Mouse (Mus musculus) lung, postnatal 0 days (tissue): Measurements from ENCODE around the gene Slc9a9. TPM values are rescaled to one million over a fixed set of nuclear protein-coding genes. Genes with fewer than 3 reads are reported as not detected.

Source experiments
- ATAC-seq: fragments of 200-750 bp; cut with Nextera tagmentation; 2 replicates; pipeline ENCODE4 v1.8.0; 2017; ENCODE audit warnings: moderate library complexity
- DNase-seq: peaks from one replicate; pipeline ENCODE4 v3.0.0-alpha.2; 2016; ENCODE audit warnings: low spot score
- H3K27ac ChIP-seq: fragments of 300-500 bp; sonication (generic); 2 replicates; pipeline ENCODE4 v1.5.1; 2014; ENCODE audit warnings: antibody characterized with exemption, mild to moderate bottlenecking, low read length, mixed read lengths
- H3K27me3 ChIP-seq: fragments of 300-500 bp; sonication (generic); replicated peaks from 2 replicates; pipeline ENCODE4 v1.6.1; 2014; ENCODE audit warnings: low read length, mixed read lengths; ENCODE audit not compliant: insufficient read depth
- H3K36me3 ChIP-seq: fragments of 300-500 bp; sonication (generic); 2 replicates; pipeline ENCODE4 v1.6.1; 2014; ENCODE audit warnings: low read length, mixed read lengths; ENCODE audit not compliant: insufficient read depth
- H3K4me1 ChIP-seq: fragments of 300-500 bp; sonication (generic); 2 replicates; pipeline ENCODE4 v1.6.1; 2014; ENCODE audit warnings: antibody characterized with exemption, low read depth, low read length, mixed read lengths; ENCODE audit not compliant: insufficient read depth
- H3K4me2 ChIP-seq: fragments of 300-500 bp; sonication (generic); replicated peaks from 2 replicates; pipeline ENCODE4 v1.6.1; 2014; ENCODE audit warnings: low read depth, mild to moderate bottlenecking, low read length, moderate library complexity, mixed read lengths
- H3K4me3 ChIP-seq: fragments of 300-500 bp; sonication (generic); 2 replicates; pipeline ENCODE4 v1.5.1; 2014; ENCODE audit warnings: low read depth, low read length
- H3K9ac ChIP-seq: fragments of 300-500 bp; sonication (generic); replicated peaks from 2 replicates; pipeline ENCODE4 v1.6.1; 2014; ENCODE audit warnings: low read depth, mild to moderate bottlenecking
- H3K9me3 ChIP-seq: fragments of 300-500 bp; sonication (generic); 2 replicates; pipeline ENCODE4 v1.6.1; 2016; ENCODE audit warnings: low read length, mixed read lengths
- CTCF ChIP-seq: IDR thresholded peaks from 2 replicates; pipeline ENCODE4 v1.5.1; 2016; ENCODE audit warnings: antibody characterized with exemption, mild to moderate bottlenecking
- EP300 ChIP-seq: IDR thresholded peaks from 2 replicates; pipeline ENCODE4 v1.6.1; 2016; ENCODE audit warnings: antibody characterized with exemption, mild to moderate bottlenecking, control low read depth
- WGBS: fragments of 180-500 bp; shearing (Covaris S2); extraction: QIAGEN DNeasy Blood & Tissue Kit; methylation state at CpG from one replicate; pipeline ENCODE4 v1.1.7; 2014; 5-methylcytosine and 5-hydroxymethylcytosine counted together
- polyA plus RNA-seq: library from polyadenylated mRNA; unstranded; fragments of >200 nt; fragmentation: Nextera tagmentation; extraction: Ambion mirVana; gene quantifications from 2 replicates; pipeline ENCODE4 v1.2.1, GENCODE M21; 2015

Slc9a9 gene
- polyA plus RNA-seq, 1 experiment from 2014 or later, result 3.7 TPM

DNA sequence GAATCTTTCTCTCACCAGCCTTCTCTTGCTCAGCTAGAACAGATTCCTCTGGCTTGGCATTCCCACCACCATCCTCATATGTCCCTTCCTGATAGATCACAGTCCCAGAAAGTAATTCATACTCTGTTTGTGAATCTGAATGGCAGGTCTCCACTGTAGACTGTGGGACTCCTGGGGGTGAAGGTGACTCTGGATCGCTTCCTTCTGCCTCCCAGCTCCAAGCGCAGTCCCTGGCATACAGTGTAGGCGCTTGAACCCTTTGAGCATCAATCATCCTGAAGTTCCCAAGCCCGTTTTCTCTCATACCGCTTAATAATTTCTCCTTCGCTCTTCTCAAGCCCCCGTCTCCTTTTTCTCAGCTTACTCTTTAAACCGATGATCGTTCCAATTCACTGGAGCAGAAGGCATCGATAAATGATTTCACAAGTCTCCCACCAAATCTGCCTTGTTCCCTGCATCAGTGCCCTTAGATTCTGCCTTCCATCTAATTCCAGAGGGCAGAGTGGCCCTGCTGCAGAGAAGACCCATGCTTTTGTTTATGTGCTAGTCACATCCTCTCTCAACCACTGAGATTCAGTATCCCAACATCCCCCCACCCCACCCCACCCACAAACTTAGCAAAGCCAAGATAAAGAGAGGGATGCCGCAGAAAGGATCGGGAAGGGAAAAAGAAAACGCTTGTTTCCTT lies 401.3 kb downstream of the Slc9a9 start:
- Histone ChIP-seq H3K27ac (no peak overlapping the region), H3K4me3 (no peak overlapping the region), H3K4me1 (no peaks in the 10 kb centered on the region), H3K4me2 (no peak overlapping the region), H3K36me3 (no peaks in the 10 kb centered on the region), H3K27me3 (no peaks in the 10 kb centered on the region), H3K9me3 (no peaks in the 10 kb centered on the region), H3K9ac (no peak overlapping the region)
- 54% methylated on average over 13 of the region's 13 CpGs for WGBS
- DNase-seq (no peak), ATAC-seq (no peak; the same call in 1 of the 2 replicates)
- TF ChIP-seq EP300, result no peak
- TF ChIP-seq CTCF, result no peak

DNA sequence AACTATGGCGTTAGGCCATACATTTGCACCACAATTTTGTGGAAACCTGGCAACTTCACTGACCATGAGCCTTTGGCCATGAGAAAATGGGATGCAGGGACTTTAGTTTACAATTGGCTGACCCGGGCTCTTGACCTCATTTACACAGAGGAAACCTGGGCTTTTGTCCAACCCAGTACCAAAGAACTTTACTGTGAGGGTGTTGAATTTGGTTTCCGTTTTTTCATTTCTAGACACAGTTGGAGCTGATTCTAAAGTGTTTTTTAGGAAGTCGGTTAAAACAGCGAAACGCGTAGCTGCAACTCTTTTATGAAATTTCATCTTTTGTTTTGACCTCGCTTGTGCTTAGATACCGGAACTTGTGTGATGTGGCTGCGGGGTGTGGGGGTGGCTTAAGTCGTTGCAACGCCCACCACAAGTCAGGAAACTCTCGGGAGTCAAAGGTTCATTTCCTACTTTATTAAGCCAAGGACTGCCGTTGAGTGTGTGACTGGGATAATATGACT lies 402.8 kb downstream of the Slc9a9 start:
- DNase-seq (peak; percentile 58), ATAC-seq (peak; percentile 82)
- H3K27me3 ChIP-seq, result no peaks in the 10 kb centered on the region
- H3K4me3 ChIP-seq, result no peak overlapping the region
- 32% methylated on average over 14 of the region's 14 CpGs for WGBS
- H3K4me1 ChIP-seq, result no peaks in the 10 kb centered on the region
- TF ChIP-seq EP300 (peak; percentile 23; the same call in 1 of the 2 replicates), CTCF (no peak)
- H3K9ac ChIP-seq, result no peak overlapping the region
- H3K9me3 ChIP-seq, result no peaks in the 10 kb centered on the region
- H3K27ac ChIP-seq, result no peak overlapping the region
- no peaks in the 10 kb centered on the region for H3K36me3 ChIP-seq
- H3K4me2 ChIP-seq, result peak overlapping the region; percentile 5; the same call in 1 of the 2 replicates

DNA sequence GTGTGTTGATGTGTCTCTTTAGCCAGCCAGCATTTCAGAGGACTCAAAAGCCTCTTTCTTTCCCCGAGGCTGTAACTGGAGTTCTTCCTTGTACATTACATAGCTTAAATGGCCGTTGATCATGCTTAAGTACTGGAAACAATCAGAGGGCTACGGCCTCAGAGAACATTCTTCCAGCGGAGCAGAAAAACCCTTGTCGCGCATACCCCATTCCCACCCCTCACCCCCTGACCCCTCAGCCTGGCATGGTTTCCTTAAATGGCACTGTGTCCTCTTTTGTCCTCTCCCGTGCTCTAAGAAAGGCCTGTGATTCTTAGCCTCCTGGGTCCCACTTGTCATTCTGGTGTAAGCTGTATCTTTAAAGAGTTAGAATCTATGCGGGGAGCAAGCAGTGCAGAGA lies 404.0 kb downstream of the Slc9a9 start:
- Histone ChIP-seq H3K27ac (no peak overlapping the region), H3K4me3 (no peak overlapping the region), H3K27me3 (no peaks in the 10 kb centered on the region), H3K36me3 (no peaks in the 10 kb centered on the region), H3K4me1 (no peaks in the 10 kb centered on the region), H3K9me3 (no peaks in the 10 kb centered on the region), H3K9ac (no peak overlapping the region), H3K4me2 (no peak overlapping the region)
- DNase-seq (no peak), ATAC-seq (no peak)
- 54% methylated on average over 8 of the region's 8 CpGs for WGBS
- TF ChIP-seq CTCF (no peak), EP300 (no peak)

DNA sequence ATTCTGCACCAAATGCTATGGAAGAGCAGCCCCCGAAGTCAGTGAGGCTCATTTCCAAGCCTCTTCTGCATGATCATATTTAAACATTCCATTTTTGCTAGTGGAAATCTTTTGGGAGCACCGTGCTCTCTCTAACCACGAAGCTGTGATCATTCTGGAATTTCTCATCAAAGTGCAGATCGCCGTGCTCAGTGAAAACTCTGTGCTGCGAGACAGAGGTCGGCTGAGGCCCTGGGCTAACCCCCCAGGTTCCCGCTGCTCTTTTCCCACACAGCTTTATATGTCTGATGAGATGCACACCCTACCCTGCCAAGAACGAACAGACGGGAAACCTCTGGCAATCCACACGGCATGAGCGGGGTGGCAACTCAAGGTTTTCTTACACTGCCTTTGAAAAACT lies 406.1 kb downstream of the Slc9a9 start:
- no peak for DNase-seq
- no peak overlapping the region for H3K9ac ChIP-seq
- H3K4me1 ChIP-seq, result no peaks in the 10 kb centered on the region
- H3K27me3 ChIP-seq, result no peaks in the 10 kb centered on the region
- H3K27ac ChIP-seq, result no peak overlapping the region
- H3K9me3 ChIP-seq, result no peaks in the 10 kb centered on the region
- no peak overlapping the region for H3K4me3 ChIP-seq
- H3K4me2 ChIP-seq, result no peak overlapping the region
- no peaks in the 10 kb centered on the region for H3K36me3 ChIP-seq
- TF ChIP-seq EP300 (no peak), CTCF (no peak)
- ATAC-seq, result no peak
- 47% methylated on average over 12 of the region's 12 CpGs for WGBS

DNA sequence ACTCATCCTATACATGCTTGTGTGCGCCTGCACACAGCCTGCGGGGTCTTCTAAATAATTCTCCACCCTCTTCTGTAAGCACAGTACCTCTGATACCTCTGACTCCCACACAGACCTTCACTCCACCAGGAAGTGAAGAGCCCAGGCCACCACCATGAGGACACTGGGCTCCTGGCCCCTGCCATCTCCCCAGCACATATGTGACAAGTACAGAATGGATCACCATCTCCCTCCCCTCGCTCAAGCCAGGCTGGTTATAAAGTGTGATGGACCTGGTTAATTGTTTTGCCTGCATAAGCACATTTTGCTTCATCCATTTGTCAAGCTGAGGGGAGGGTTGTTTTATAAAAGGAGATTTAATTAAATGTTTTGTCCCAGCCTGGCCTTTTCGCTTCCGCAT lies 408.2 kb downstream of the Slc9a9 start:
- TF ChIP-seq EP300 (no peak), CTCF (no peak)
- Histone ChIP-seq H3K4me2 (no peak overlapping the region), H3K9me3 (no peaks in the 10 kb centered on the region), H3K36me3 (no peaks in the 10 kb centered on the region), H3K4me1 (no peaks in the 10 kb centered on the region), H3K27ac (no peak overlapping the region), H3K9ac (no peak overlapping the region), H3K4me3 (no peak overlapping the region), H3K27me3 (no peaks in the 10 kb centered on the region)
- ATAC-seq (no peak), DNase-seq (no peak)
- 89% methylated on average over 5 of the region's 5 CpGs for WGBS

DNA sequence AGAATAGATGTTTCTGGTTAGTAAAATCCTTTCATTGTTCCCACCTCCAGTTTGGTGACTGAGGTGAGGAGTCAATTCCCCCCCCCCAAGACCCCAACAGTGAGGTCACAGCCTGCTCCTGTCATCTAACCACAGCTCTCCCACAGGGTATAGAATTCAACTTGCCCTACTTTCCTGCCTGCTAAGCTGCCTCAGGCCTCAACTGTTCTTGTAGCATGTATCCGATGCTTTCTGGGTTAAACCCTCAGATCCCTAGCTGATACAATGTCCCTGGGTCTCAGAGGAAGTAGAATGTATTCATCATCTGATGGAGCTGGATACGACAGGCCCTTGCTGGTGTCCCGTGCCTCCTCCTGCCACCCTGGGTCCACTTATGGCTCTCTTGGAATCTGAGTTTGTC lies 408.9 kb downstream of the Slc9a9 start:
- no peak for TF ChIP-seq CTCF
- no peak for TF ChIP-seq EP300
- Histone ChIP-seq H3K9ac (no peak overlapping the region), H3K9me3 (no peaks in the 10 kb centered on the region), H3K27me3 (no peaks in the 10 kb centered on the region), H3K27ac (no peak overlapping the region), H3K4me1 (no peaks in the 10 kb centered on the region), H3K4me2 (no peak overlapping the region), H3K36me3 (no peaks in the 10 kb centered on the region), H3K4me3 (no peak overlapping the region)
- no peak for DNase-seq
- 74% methylated on average over 3 of the region's 3 CpGs for WGBS
- no peak for ATAC-seq

DNA sequence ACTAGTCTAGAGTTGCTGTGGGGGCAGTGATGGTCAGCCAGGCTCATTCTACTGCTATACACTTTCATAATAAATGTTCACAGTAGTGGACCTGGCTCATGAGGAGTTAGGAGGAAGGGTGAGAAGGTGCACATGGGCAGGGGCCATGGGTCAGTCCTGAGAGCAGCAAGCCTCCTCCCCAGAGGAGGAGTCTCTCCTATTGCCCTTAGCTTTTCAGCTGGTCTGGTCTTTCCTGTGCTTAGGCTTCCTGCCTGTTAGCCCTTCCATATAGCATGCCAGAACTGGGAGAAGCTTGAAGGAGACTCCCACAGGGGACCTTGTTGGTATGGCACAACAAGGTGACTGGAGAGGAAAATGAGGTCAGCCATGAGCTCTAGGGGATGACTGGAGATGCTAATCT lies 410.2 kb downstream of the Slc9a9 start:
- H3K4me3 ChIP-seq, result no peak overlapping the region
- ATAC-seq (no peak), DNase-seq (no peak)
- no peak overlapping the region for H3K27ac ChIP-seq
- no peaks in the 10 kb centered on the region for H3K27me3 ChIP-seq
- no peaks in the 10 kb centered on the region for H3K4me1 ChIP-seq
- no peaks in the 10 kb centered on the region for H3K9me3 ChIP-seq
- no peak overlapping the region for H3K9ac ChIP-seq
- H3K36me3 ChIP-seq, result no peaks in the 10 kb centered on the region
- TF ChIP-seq EP300 (no peak), CTCF (no peak)
- H3K4me2 ChIP-seq, result no peak overlapping the region
